Mouse (Mus musculus) right cerebral cortex, adult 18-20 months (tissue): ENCODE results near the gene Ubtfl1.
"Not testable (repeated sequence)": the region's sequence is repeated elsewhere in the genome, so short reads cannot be mapped to it uniquely, and the experiment has no call there.

Source experiments
- DNase-seq: peaks from one replicate; pipeline ENCODE4 v3.0.0; 2022; ENCODE audit warnings: mixed read lengths

The Ubtfl1 gene

DNA sequence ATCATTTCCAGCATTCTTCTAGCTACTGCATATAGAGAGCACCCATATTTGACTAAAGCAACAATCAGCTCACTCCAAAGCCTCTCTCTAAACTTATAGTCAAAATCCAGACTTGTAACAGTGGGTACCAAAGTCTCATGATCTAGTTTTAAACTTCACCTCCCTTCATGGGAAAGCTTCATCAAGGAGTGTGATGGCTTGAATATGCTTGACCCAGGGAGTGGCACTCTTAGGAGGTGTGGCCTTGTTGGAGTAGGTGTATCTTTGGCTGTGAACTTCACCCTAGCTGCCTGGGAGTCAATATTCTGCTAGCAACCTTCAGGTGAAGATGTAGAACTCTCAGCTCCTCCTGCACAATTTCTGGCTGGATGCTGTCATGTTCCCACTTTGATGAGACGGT lies at the start of gene Ubtfl1:
Ubtfl1 (plus strand) TSS at position 301 of the 400 bp plus-strand sequence.
- no peak for DNase-seq

DNA sequence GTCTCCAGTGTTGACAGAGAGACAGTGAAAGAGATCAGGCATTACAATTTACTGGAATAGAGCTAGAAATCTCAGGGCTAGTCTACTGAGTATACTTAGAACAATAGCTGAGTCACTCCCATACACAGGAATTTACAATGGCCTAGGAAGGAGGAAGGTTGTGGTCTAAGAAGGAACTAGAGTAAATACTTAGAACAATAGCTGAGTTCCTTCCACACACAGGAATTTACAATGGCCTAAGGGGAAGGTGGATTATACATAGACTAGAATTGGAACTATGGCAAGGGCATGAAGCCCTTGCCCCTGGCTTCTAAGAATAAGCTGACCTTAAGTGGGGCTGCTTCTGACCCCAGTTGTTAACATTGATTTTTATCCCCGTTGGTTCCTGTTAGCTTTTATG lies 31.2 kb upstream of the Ubtfl1 start:
- not testable (repeated sequence) for DNase-seq

DNA sequence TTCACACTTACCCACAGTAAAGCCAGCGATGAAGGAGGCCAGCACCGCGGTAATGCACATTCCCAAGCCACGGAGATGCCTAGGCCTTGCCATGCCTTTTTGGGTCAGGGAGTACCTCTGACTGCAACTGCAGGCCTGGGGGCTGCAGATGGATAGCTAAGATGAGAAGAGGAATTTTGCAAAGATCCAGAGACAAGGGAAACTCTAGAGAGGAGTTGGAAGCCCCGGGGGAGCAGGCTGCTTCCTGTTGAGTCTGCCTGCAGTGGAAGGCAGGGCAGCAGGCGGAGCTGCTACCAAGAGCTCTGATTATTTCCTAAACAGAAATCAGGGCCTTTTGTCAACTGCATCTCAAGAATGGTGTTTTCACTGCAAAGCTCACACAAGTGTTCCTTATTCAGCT lies 18.4 kb upstream of the Ubtfl1 start:
- no peak for DNase-seq

DNA sequence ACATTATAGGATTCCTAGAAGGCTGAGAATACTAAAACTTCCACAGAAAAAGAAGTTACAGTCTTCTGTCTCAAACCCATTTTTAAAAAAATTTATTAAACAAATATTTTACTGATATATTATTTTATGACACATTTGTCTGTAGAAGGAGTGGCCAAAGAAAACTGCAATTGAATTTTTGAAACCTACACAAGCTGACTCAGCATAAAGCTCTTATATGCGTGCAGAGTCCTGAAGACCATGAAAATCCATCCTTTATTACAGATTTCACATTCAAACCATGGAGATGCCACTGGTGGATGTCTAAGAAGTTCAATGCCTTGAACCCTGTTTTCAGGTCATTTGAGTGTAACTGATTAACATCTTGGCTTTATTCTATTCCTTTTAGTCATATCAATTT lies 4.6 kb upstream of the Ubtfl1 start:
- no peak for DNase-seq

DNA sequence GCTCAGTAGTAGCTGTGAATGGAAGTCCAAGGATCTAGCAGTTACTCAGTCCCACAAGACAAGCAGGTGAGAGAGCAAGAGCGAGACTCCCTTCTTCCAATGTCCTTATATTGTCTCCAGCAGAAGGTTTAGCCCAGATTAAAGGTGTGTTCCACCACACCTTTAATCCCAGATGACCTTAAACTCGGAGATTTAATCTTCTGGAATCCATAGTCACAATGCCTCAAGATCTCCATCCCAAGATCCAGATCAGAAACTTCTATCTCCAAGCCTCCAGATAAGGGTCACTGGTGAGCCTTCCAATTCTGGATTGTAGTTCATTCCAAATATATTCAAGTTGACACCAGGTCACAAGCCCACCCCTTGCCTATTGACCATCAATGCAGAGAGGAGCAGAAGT lies 1.3 kb upstream of the Ubtfl1 start, which contains the start of gene Naalad2:
Naalad2 (minus strand) TSS at position 101 of the 400 bp plus-strand sequence.
- DNase-seq, result not testable (repeated sequence)

DNA sequence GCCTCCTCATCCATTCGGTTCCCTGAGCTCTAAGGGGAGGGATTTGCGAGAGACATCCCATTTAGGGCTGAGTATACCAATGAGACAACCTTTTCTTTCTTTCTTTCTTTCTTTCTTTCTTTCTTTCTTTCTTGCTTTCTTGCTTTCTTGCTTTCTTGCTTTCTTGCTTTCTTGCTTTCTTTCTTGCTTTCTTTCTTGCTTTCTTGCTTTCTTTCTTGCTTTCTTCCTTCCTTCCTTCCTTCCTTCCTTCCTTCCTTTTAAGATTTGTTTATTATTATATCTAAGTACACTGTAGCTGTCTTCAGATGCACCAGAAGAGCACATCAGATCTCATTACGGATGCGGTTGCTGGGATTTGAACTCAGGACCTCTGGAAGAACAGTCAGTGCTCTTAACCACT lies 8.2 kb downstream of the Ubtfl1 start:
- DNase-seq, result not testable (repeated sequence)

DNA sequence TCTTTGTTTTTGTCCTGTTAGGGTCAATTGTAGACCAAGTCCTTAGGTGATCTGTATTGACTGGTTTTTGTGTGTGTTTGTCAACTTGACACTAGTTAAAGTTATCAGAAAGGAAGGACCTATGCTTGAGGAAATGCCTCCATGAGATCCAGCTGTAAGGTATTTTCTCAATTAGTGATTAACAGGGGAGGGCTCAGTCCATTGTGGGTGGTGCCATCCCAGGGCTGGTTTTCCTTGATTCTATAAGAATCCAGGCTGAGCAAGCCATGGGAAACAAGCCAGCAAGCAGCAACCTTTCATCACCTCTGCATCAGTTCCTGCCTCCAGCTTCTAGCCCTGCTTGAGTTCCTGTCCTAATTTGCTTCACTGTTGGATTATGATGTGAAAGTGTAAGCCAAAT lies 26.1 kb downstream of the Ubtfl1 start, which contains the start of gene Mbd3l2:
Mbd3l2 (plus strand) TSS at position 301 of the 400 bp plus-strand sequence.
- no peak for DNase-seq

DNA sequence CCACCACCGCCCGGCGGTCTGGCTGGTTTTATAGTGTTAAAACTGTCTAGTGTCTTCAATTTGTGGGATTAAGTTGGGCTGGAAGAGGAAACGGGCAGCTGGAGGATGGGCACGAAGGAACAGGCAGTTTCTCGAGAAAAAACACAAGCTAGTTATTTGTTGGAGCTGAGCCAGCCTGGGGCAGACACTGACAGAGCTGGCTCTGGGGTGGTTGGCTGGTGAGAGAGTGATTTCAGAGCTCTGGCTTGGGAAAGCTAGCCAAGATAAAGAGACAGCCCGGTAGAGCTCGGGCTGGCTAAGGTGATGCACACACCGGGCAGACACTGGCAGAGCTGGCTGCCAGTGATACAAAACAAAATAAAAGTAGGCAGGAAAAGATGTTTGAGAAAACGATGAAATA lies 27.5 kb downstream of the Ubtfl1 start:
- DNase-seq, result no peak

DNA sequence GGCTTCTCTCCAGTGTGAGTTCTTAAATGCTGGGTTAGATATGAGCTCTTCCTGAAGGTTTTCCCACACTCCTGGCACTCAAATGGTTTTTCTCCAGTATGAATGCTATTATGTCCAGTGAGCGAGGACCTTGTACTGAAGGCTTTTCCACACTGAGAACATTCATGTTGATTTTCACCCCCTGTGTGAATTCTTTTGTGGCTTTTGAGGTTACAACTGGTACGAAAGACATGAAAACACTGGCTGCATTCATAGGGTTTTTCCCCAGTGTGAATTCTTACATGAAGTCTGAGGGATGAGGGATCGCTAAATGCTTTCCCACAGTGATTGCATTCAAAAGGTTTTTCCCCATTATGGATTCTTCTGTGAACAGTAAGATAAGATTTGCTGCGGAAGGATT lies 52.3 kb downstream of the Ubtfl1 start:
- no peak for DNase-seq
